Mouse (Mus musculus): ENCODE results near the gene Olfr1166. TPM values are rescaled to one million over a fixed set of nuclear protein-coding genes. Genes with fewer than 3 reads are reported as not detected.
"Not testable (repeated sequence)": the region's sequence is repeated elsewhere in the genome, so short reads cannot be mapped to it uniquely, and the experiment has no call there.

Gene Olfr1166
- total RNA-seq (2017): not detected in 2 replicates

GRCm38 (mm10) chr2:88128172-88128571 is at the start of gene Olfr1166:
Gene Olfr1166, minus strand, starts transcription at chr2:88128272.
- no peak for ATAC-seq (replicated peaks; ENCODE audit: low read depth, poor library complexity, severe bottlenecking)

- not testable (repeated sequence) for ATAC-seq (replicated peaks; ENCODE audit: low read depth, poor library complexity, severe bottlenecking)
Observed at GRCm38 (mm10) chr2:88155093-88155492, 27.0 kb upstream of the Olfr1166 start, which contains the start of gene Olfr1167. Gene Olfr1167, minus strand, starts transcription at chr2:88155193.

GRCm38 (mm10) chr2:88093866-88094265 is 34.2 kb downstream of the Olfr1166 start, which contains the start of gene Olfr1164:
Gene Olfr1164, minus strand, starts transcription at chr2:88093966.
- ATAC-seq (replicated peaks; ENCODE audit: low read depth, poor library complexity, severe bottlenecking): no peak

Other genes starting within 250 kb of the Olfr1166 start
- not detected in 2 replicates for gene Olfr1153, start 233.3 kb downstream of the Olfr1166 start, total RNA-seq (2017)
- not detected in 2 replicates for gene Olfr1154, start 223.1 kb downstream of the Olfr1166 start, total RNA-seq (2017)
- not detected in 2 replicates for gene Olfr1155, start 183.1 kb downstream of the Olfr1166 start, total RNA-seq (2017)
- gene Olfr1156, start 175.2 kb downstream of the Olfr1166 start, total RNA-seq (2017): not detected in 2 replicates
- not detected in 2 replicates for gene Olfr1157, start 160.0 kb downstream of the Olfr1166 start, total RNA-seq (2017)
- gene Olfr74, start 153.6 kb downstream of the Olfr1166 start, total RNA-seq (2017): not detected in 2 replicates
- not detected in 2 replicates for gene Olfr1158, start 138.2 kb downstream of the Olfr1166 start, total RNA-seq (2017)
- not detected in 2 replicates for gene Olfr1160, start 120.0 kb downstream of the Olfr1166 start, total RNA-seq (2017)
- not detected in 2 replicates for gene Olfr1161, start 105.5 kb downstream of the Olfr1166 start, total RNA-seq (2017)
- gene Olfr73, start 90.6 kb downstream of the Olfr1166 start, total RNA-seq (2017): not detected in 2 replicates
- gene Olfr1162, start 77.1 kb downstream of the Olfr1166 start, total RNA-seq (2017): not detected in 2 replicates
- gene Olfr1163, start 56.4 kb downstream of the Olfr1166 start, total RNA-seq (2017): not detected in 2 replicates
- not detected in 2 replicates for gene Olfr1164, start 34.3 kb downstream of the Olfr1166 start, total RNA-seq (2017)
- gene Olfr1167, start 26.9 kb upstream of the Olfr1166 start, total RNA-seq (2017): not detected in 2 replicates
- gene Olfr1168, start 53.6 kb upstream of the Olfr1166 start, total RNA-seq (2017): not detected in 2 replicates
- not detected in 2 replicates for gene Olfr1170, start 100.1 kb upstream of the Olfr1166 start, total RNA-seq (2017)
- not detected in 2 replicates for gene Olfr1173, start 151.6 kb upstream of the Olfr1166 start, total RNA-seq (2017)
- gene Olfr1174-ps, start 186.9 kb upstream of the Olfr1166 start, total RNA-seq (2017): not detected in 2 replicates
- not detected in 2 replicates for gene Olfr1175-ps, start 198.9 kb upstream of the Olfr1166 start, total RNA-seq (2017)
- gene Olfr1176, start 208.4 kb upstream of the Olfr1166 start, total RNA-seq (2017): not detected in 2 replicates
- gene Olfr1177-ps, start 218.2 kb upstream of the Olfr1166 start, total RNA-seq (2017): not detected in 2 replicates